Mouse (Mus musculus) brain, embryonic 14.5 days (tissue): ENCODE data around the gene Ppp1r14d.

ENCODE experiments used
- CTCF ChIP-seq: fragments of 200-500 bp; IDR thresholded peaks from 2 replicates; pipeline ENCODE4 v1.5.1; 2012; ENCODE audit warnings: inconsistent platforms, mild to moderate bottlenecking, moderate library complexity, borderline replicate concordance; ENCODE audit not compliant: insufficient read depth, insufficient read length; ENCODE audit errors: extremely low read depth
- POLR2A ChIP-seq: fragments of 200-500 bp; IDR thresholded peaks from 2 replicates; pipeline ENCODE4 v1.6.1; 2012; ENCODE audit warnings: mild to moderate bottlenecking, inconsistent platforms, borderline replicate concordance; ENCODE audit not compliant: poor library complexity, insufficient read depth, insufficient read length, severe bottlenecking; ENCODE audit errors: extremely low read depth

DNA sequence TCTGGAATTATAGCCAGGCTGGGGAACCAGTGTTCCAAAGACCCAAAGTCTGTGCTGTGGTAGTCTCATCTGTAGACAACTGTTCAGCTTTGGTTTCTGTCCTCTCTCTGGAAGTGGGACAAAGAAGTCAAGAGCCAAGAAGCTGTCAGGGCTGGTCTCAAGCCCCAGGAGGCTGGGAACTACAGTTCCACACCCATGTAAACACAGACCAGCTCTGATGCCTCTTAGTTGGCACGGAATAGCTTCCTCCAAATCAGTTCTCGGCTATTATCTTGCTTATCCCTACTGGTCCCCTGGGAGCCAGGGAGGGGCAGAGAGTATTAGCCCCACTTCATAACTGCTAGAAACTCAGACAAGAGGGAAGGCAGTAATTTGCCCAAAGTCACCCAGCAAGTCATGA, 31.6 kb upstream of the Ppp1r14d start:
- TF ChIP-seq CTCF: no peak
- TF ChIP-seq POLR2A: no peak
